Mouse (Mus musculus) kidney, embryonic 16.5 days (tissue): ENCODE measurements around the gene Erich3. TPM values are rescaled to one million over a fixed set of nuclear protein-coding genes. Genes with fewer than 3 reads are reported as not detected.
"Not testable (repeated sequence)": the region's sequence is repeated elsewhere in the genome, so short reads cannot be mapped to it uniquely, and the experiment has no call there.

Experiments
- ATAC-seq: fragments of 200-750 bp; cut with Nextera tagmentation; 2 replicates; pipeline ENCODE4 v1.8.0; 2017; ENCODE audit warnings: moderate TSS enrichment; ENCODE audit not compliant: low FRiP score, low TSS enrichment
- H3K27ac ChIP-seq: fragments of 300-500 bp; sonication (generic); 2 replicates; pipeline ENCODE4 v1.5.1; 2014; ENCODE audit warnings: low read length
- H3K27me3 ChIP-seq: fragments of 300-500 bp; sonication (generic); 2 replicates; pipeline ENCODE4 v1.6.1; 2014; ENCODE audit warnings: low read length, control low read depth, mixed read lengths; ENCODE audit not compliant: insufficient read depth
- H3K36me3 ChIP-seq: fragments of 300-500 bp; sonication (generic); 2 replicates; pipeline ENCODE4 v1.6.1; 2014; ENCODE audit warnings: low read length, control low read depth, mixed read lengths; ENCODE audit not compliant: insufficient read depth
- H3K4me1 ChIP-seq: fragments of 300-500 bp; sonication (generic); 2 replicates; pipeline ENCODE4 v1.6.1; 2014; ENCODE audit warnings: low read length, control low read depth, mixed read lengths; ENCODE audit not compliant: insufficient read depth
- H3K4me2 ChIP-seq: fragments of 300-500 bp; sonication (generic); replicated peaks from 2 replicates; pipeline ENCODE4 v1.6.1; 2014; ENCODE audit warnings: low read depth, low read length
- H3K4me3 ChIP-seq: fragments of 300-500 bp; sonication (generic); 2 replicates; pipeline ENCODE4 v1.5.1; 2014; ENCODE audit warnings: mild to moderate bottlenecking, low read length
- H3K9ac ChIP-seq: fragments of 300-500 bp; sonication (generic); replicated peaks from 2 replicates; pipeline ENCODE4 v1.6.1; 2014; ENCODE audit warnings: low read length
- H3K9me3 ChIP-seq: fragments of 300-500 bp; sonication (generic); 2 replicates; pipeline ENCODE4 v1.6.1; 2016; ENCODE audit warnings: low read length, control low read depth
- WGBS: fragments of 180-500 bp; shearing (Covaris S2); extraction: QIAGEN DNeasy Blood & Tissue Kit; methylation state at CpG from one replicate; pipeline ENCODE4 v1.1.7; 2014; 5-methylcytosine and 5-hydroxymethylcytosine counted together
- polyA plus RNA-seq: library from polyadenylated mRNA; unstranded; fragments of >200 nt; fragmentation: Nextera tagmentation; extraction: Ambion mirVana; gene quantifications from 2 replicates; pipeline ENCODE4 v1.2.1, GENCODE M21; 2015

Erich3 gene
- 0.04 and 0.18 TPM in 2 replicates for polyA plus RNA-seq

- Histone ChIP-seq H3K4me2 (peak within 1 kb of the TSS; percentile 65), H3K27me3 (peaks cover 38% of the 10 kb centered on the region), H3K9ac (peak within 1 kb of the TSS; percentile 5; the same call in 1 of the 2 replicates), H3K4me1 (peaks cover 5% of the 10 kb centered on the region), H3K36me3 (no peaks in the 10 kb centered on the region), H3K4me3 (peak within 1 kb of the TSS; percentile 36), H3K9me3 (no peaks in the 10 kb centered on the region), H3K27ac (no peak within 1 kb of the TSS)
- WGBS, result 29% methylated on average over 6 of the region's 7 CpGs
- 0 out of 2 replicates have a peak, but pooled peaks have one; percentile 21 for ATAC-seq
These were observed at the start of gene Erich3 for GRCm38 (mm10) chr3:154663545-154663944. TSS of gene Erich3 (plus strand) at chr3:154663859.

- Histone ChIP-seq H3K27me3 (no peaks in the 10 kb centered on the region), H3K27ac (no peak overlapping the region), H3K4me1 (no peaks in the 10 kb centered on the region), H3K9me3 (no peaks in the 10 kb centered on the region), H3K9ac (no peak overlapping the region), H3K36me3 (peaks cover 21% of the 10 kb centered on the region), H3K4me2 (no peak overlapping the region), H3K4me3 (no peak overlapping the region)
- ATAC-seq, result no peak
- WGBS, result 90% methylated on average over 8 of the region's 8 CpGs
These were observed 48.9 kb upstream of the Erich3 start for GRCm38 (mm10) chr3:154614771-154615170.

DNA sequence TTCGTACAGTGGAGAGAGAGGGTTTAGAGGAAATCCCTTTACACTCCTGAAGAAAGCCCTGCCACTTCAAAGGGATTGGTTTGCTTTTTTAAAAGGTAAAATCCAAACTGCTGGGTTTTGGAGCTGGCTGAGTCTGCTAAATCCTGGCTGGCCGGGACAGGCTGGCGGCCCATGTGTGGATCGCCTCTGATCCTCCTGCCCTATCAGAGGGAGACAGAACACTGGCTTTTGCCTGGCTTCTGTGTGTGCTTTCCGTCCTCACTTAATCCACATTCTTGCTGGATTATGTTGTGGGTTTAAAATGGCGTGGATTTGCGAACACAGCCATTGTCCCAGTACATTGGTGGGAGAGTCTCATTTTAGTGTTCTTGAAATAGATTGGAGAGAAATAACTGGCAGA, 48.4 kb upstream of the Erich3 start:
- no peak for ATAC-seq

GRCm38 (mm10) chr3:154616106-154616505, 47.6 kb upstream of the Erich3 start:
- peaks cover 22% of the 10 kb centered on the region for H3K36me3 ChIP-seq
- no peak overlapping the region for H3K4me2 ChIP-seq
- no peak overlapping the region for H3K4me3 ChIP-seq
- no peak overlapping the region for H3K27ac ChIP-seq
- H3K9ac ChIP-seq, result no peak overlapping the region
- no peaks in the 10 kb centered on the region for H3K27me3 ChIP-seq
- H3K4me1 ChIP-seq, result no peaks in the 10 kb centered on the region
- no peaks in the 10 kb centered on the region for H3K9me3 ChIP-seq
- 83% methylated on average over 4 of the region's 4 CpGs for WGBS
- ATAC-seq, result no peak

More for the DNA sequence above, 48.4 kb upstream of the Erich3 start:
- Histone ChIP-seq H3K36me3 (peaks cover 21% of the 10 kb centered on the region), H3K4me1 (no peaks in the 10 kb centered on the region), H3K4me3 (no peak overlapping the region), H3K27ac (no peak overlapping the region), H3K9ac (no peak overlapping the region), H3K27me3 (no peaks in the 10 kb centered on the region), H3K9me3 (no peaks in the 10 kb centered on the region), H3K4me2 (no peak overlapping the region)
- WGBS, result 92% methylated on average over 7 of the region's 7 CpGs

DNA sequence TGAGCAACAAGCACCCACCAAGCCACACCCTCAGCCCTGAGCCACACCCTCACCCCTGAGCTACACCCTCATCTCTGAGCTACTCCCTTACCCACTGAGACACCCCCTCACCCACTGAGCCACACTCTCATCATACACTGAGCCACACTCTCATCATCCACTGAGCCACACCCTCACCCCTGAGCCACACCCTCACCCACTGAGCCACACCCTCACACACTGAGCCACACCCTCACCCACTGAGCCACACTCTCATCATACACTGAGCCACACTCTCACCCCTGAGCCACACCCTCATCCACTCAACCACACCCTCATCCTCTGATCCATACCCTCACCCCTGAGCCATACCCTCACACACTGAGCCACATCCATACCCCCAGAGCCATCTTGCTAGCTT, 35.4 kb upstream of the Erich3 start:
- Histone ChIP-seq H3K4me2 (no peak overlapping the region), H3K9me3 (no peaks in the 10 kb centered on the region), H3K4me1 (no peaks in the 10 kb centered on the region), H3K4me3 (no peak overlapping the region), H3K9ac (no peak overlapping the region), H3K36me3 (peaks cover 1% of the 10 kb centered on the region; the same call in 1 of the 2 replicates), H3K27ac (no peak overlapping the region), H3K27me3 (no peaks in the 10 kb centered on the region)
- peak; percentile 54 for ATAC-seq

DNA sequence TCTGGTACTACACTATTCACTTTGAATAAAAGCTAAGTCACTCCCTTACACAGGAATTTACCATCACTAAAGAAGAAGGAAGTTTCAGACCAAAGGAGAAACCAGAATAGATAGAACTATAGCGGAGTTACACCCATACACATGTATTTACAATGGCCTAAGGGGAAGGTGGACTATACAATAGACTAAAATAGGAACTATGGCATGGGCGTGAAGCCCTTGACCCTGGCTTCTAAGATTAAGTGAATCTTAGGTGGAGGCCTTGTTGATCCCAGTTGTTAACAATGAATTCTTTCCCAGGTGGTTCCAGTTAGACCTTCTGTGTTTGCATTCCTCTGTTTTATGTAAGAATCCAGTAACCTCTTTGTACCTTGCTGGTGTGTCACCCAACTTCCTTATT, 32.4 kb upstream of the Erich3 start:
- ATAC-seq, H3K4me3 ChIP-seq, H3K9ac ChIP-seq, H3K27me3 ChIP-seq, H3K4me2 ChIP-seq, H3K4me1 ChIP-seq, H3K27ac ChIP-seq, H3K9me3 ChIP-seq, H3K36me3 ChIP-seq: not testable (repeated sequence)
- 96% methylated on average over 2 of the region's 2 CpGs for WGBS

DNA sequence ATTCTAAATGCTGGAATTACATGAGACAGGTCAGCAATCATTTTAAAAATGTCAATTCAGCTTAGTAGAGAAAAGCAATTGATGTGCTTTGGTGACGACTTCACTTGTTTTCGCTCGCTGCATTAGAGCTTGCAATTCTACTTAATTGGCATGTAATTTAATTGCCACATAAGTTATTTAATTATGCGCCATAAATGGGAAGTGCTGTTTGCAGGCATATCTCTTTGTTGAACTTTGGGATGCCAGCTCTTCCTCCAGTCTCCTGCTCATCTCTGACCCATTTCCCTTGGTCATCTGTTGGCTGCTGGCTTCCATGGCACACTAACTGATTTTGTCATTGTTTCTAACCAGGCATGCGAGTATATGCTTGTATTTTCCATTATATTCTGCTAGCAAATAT, 30.6 kb upstream of the Erich3 start:
- Histone ChIP-seq H3K27me3 (no peaks in the 10 kb centered on the region), H3K4me2 (no peak overlapping the region), H3K4me3 (no peak overlapping the region), H3K4me1 (no peaks in the 10 kb centered on the region), H3K9me3 (no peaks in the 10 kb centered on the region), H3K36me3 (no peaks in the 10 kb centered on the region), H3K9ac (no peak overlapping the region), H3K27ac (no peak overlapping the region)
- ATAC-seq, result no peak
- WGBS, result 87% methylated on average over 5 of the region's 5 CpGs

DNA sequence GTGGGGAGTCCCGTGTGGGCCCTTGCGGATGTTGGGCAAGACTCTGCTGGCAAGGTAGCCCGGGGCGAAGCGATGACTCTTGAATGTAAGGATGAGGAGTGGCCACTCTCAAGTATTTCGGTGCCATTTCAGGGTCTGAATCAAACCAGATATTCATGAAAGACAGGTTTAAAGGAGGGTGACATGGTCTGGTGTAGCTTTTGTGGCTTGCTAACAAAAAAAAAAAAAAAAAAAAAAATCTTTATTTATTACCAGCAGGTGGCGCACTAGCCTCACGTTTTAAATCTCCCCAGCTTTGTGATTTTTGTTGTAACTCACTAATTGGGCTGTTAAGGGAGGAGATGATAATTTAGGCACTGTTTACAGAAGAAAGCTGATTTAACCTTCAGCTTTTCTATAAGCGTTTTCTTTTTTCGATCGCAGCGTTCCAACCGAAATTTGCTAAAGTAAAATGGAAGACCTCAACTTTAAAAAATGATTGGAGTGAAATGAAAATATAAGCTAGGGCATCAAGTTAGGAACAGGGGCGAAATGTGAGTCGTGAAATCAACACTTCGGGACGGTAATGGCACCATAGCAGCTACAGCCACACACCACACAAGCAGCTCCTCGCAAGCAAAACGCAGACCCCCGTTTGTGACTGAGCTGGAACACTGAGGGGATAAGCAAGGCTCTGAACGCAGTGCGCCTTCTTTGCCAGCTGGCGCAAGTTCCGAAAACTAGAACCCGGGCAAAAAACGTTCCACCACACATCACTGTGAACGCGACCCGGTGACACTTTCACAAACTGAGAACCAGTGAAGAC, 16.8 kb upstream of the Erich3 start:
- peak overlapping the region; percentile 48 for H3K4me2 ChIP-seq
- no peak overlapping the region for H3K9ac ChIP-seq
- ATAC-seq, result no peak
- H3K4me3 ChIP-seq, result peak overlapping the region; percentile 28
- H3K36me3 ChIP-seq, result no peaks in the 10 kb centered on the region
- no peaks in the 10 kb centered on the region for H3K9me3 ChIP-seq
- H3K27ac ChIP-seq, result no peak overlapping the region
- no peaks in the 10 kb centered on the region for H3K4me1 ChIP-seq
- H3K27me3 ChIP-seq, result peaks cover 12% of the 10 kb centered on the region; the same call in 1 of the 2 replicates
- 45% methylated on average over 29 of the region's 29 CpGs for WGBS

GRCm38 (mm10) chr3:154647443-154647780, 16.2 kb upstream of the Erich3 start:
- no peak for ATAC-seq
- H3K4me1 ChIP-seq, result no peaks in the 10 kb centered on the region
- peak overlapping the region; percentile 28 for H3K4me3 ChIP-seq
- WGBS, result 58% methylated on average over 7 of the region's 7 CpGs
- H3K27me3 ChIP-seq, result peaks cover 12% of the 10 kb centered on the region; the same call in 1 of the 2 replicates
- H3K9me3 ChIP-seq, result no peaks in the 10 kb centered on the region
- H3K27ac ChIP-seq, result no peak overlapping the region
- no peaks in the 10 kb centered on the region for H3K36me3 ChIP-seq
- H3K9ac ChIP-seq, result no peak overlapping the region
- peak overlapping the region; percentile 48 for H3K4me2 ChIP-seq
